In the genomic region with DNA sequence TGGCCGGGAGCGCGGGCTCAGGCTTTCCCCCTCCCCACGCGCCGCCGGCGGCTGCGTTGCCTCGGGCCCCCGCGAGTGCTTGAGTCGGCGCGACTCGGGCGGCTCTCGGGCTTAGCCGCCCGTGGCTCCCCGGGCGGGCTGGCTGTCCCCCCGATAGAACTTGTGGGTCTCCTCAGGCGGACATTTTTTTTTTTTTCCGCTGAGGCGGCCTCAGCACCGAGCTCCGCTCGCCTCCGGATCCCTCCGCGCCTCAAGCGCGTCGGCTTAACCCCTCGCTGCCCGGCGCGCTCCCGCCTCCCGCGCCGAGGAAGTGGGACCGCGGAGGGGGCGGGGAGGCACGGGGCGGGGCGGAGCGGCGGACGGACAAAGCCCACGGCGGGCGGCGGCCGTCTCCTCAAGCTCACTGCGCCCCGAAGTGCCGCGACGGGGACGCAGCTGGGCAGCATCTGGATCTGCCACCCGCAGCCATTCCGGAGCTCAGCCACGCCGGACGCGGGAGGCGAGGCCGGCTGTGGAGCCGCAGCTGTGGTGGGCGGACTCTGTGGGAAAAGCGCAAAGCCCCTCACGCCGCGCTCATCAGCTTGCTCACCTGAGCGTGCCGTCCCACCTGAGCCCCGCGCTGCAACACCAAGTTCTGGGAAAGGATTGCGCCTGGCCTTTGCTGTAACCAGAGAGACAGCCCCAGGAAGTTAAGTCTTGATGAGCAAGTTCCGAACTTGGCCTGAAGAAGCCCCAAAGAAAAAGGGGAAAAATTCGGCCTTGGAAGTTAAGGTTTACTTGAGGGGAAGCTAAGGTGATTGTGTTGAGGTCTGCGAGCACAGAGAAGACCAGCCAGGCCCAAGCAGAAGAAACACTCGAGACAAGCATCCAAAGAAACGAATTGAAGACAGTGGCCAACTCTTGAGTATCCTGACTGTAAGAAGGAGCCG, we compare ENCODE assay signal across 8 mouse cellular contexts. TPM values are rescaled to one million over a fixed set of nuclear protein-coding genes. Genes with fewer than 3 reads are reported as not detected.
DNase-seq lines count a peak whose midpoint lies in the region.

Gene Tcf12, minus strand, starts transcription at position 250 of the 929 bp plus-strand sequence.

- no peaks in the 10 kb centered on the region for H3K9me3 ChIP-seq in megakaryocyte, embryonic 14.5 days

- peak; percentile 89 to 96 for DNase-seq in adrenal gland, adult (ENCODE audit: inconsistent age in 2 of 2, low spot score in 1 of 2)
- peak; percentile 92 for DNase-seq in embryo, embryonic 10 days (ENCODE audit: low spot score)
- DNase-seq in gastrocnemius, postnatal 10 days, result peak; percentile 84
- peak; percentile 72 for DNase-seq in hindlimb bud, embryonic 11.5 days (ENCODE audit: extremely low spot score, low read depth, low spot score)
- DNase-seq in left cerebral cortex, adult 9 months (ENCODE audit: low spot score in 2 of 2), result peak; percentile 47 to 85
- DNase-seq in right cerebral cortex, adult 2 months (ENCODE audit: low spot score in 2 of 2), result peak; percentile 71 to 86
- DNase-seq in urinary bladder, postnatal 14 days (ENCODE audit: low spot score), result peak; percentile 87

- no peaks in the 10 kb centered on the region for H3K27me3 ChIP-seq in megakaryocyte, embryonic 14.5 days (replicated peaks)

- peak within 1 kb of the TSS; percentile 95 for H3K4me3 ChIP-seq in megakaryocyte, embryonic 14.5 days (replicated peaks)

- peaks cover 9% of the 10 kb centered on the region for H3K36me3 ChIP-seq in megakaryocyte, embryonic 14.5 days (replicated peaks; ENCODE audit: low read length)

- H3K4me1 ChIP-seq in megakaryocyte, embryonic 14.5 days, result peaks cover 24% of the 10 kb centered on the region

RNA-seq across cellular contexts. Expression of gene Tcf12, which starts in this region (rescaled TPM):
- 10 to 100 TPM; 67.1 to 76.9 TPM for total RNA-seq in gastrocnemius, postnatal 10 days (2021)
- polyA plus RNA-seq in megakaryocyte, embryonic 14.5 days (2012; ENCODE audit: insufficient read depth, low replicate concordance), result 2.3 and 6.1 TPM in 2 replicates

Comparison
In these comparisons a context has a peak if more than half of its experiments do, and no peak if none do; other contexts are left out.
1. Peak in every context shown above with its lines: DNase-seq and H3K4me3 ChIP-seq.